Mouse (Mus musculus): ENCODE measurements around the gene Agap3.

DNA sequence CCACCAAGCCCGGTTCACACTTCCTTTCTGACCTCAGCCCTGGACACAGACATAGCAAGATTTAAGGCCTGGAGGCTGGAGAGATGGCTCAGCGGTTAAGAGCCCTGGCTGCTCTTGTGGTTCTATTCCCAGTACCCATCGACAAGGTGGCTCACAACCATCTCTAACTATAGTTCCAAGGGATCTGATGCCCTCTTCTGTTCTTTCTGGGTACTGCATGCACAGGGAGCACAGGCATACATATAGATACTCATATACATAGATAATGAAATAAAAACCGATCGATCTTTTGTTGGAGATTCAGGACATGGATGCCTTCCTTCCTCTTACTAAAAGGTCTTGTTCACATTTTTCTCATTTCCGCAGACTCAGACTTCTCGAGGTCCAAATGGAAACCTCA is 56.4 kb downstream of the Agap3 start:
- TF ChIP-seq GATA1 (IDR thresholded peaks at IDR 0.05; ENCODE audit: low read length) (no peak), TAL1 (IDR thresholded peaks at IDR 0.05; ENCODE audit: low read length) (no peak)

All from erythroblast, embryonic 14.5 days (primary cell).